Mouse (Mus musculus): ENCODE data around the gene AU040320. TPM values are rescaled to one million over a fixed set of nuclear protein-coding genes. Genes with fewer than 3 reads are reported as not detected.
A peak's percentile ranks its signal among the peaks of the same experiment; 100 is the strongest.

AU040320 gene
- total RNA-seq, 2 experiments from 2014 or later = 53.5 to 59.9 TPM

GRCm38 (mm10) chr4:126751556-126752023 lies 1.8 kb upstream of the AU040320 start:
- intact Hi-C loops (cut with DNase I) = loop anchor here (1.0 kb wide), 1 partner anchor 28 kb away; no protein-coding TSS in a partner anchor
- H3K27ac ChIP-seq = peak overlapping the region; percentile 98
- DNase-seq (ENCODE audit: extremely low spot score in 1 of 2, low spot score in 2 of 2) = peak; percentile 48

GRCm38 (mm10) chr4:126752024-126752607 lies 1.2 kb upstream of the AU040320 start:
- intact Hi-C loops (cut with DNase I) = loop anchor here (1.0 kb wide), 1 partner anchor 27 kb away; no protein-coding TSS in a partner anchor
- peak overlapping the region; percentile 98 for H3K4me3 ChIP-seq
- peak; percentile 9 for TF ChIP-seq CTCF (IDR thresholded peaks at IDR 0.05)
- DNase-seq (ENCODE audit: extremely low spot score in 1 of 2, low spot score in 2 of 2) = peak in 1 of 2 experiments; percentile 34
- peak overlapping the region; percentile 98 for H3K27ac ChIP-seq

More at GRCm38 (mm10) chr4:126751556-126752023, 1.8 kb upstream of the AU040320 start:
- H3K4me3 ChIP-seq = peak overlapping the region; percentile 98
- TF ChIP-seq CTCF (IDR thresholded peaks at IDR 0.05) = no peak

GRCm38 (mm10) chr4:126752608-126753141 lies 669 bp upstream of the AU040320 start:
- no peak for TF ChIP-seq CTCF (IDR thresholded peaks at IDR 0.05)
- Histone ChIP-seq H3K4me3 (peak overlapping the region; percentile 98), H3K27ac (peak overlapping the region; percentile 98)
- intact Hi-C loops (cut with DNase I) = loop anchor here (1.0 kb wide), 1 partner anchor 27 kb away; no protein-coding TSS in a partner anchor
- no peak for DNase-seq (ENCODE audit: extremely low spot score in 1 of 2, low spot score in 2 of 2)

- H3K27ac ChIP-seq = peak overlapping the region; percentile 98
- TF ChIP-seq CTCF (IDR thresholded peaks at IDR 0.05) = no peak
- peak overlapping the region; percentile 98 for H3K4me3 ChIP-seq
- no peak for DNase-seq (ENCODE audit: extremely low spot score in 1 of 2, low spot score in 2 of 2)
- intact Hi-C loops (cut with DNase I) = no loop called here
Measured at GRCm38 (mm10) chr4:126754231-126754611, 877 bp downstream of the AU040320 start.

- no peak for TF ChIP-seq CTCF (IDR thresholded peaks at IDR 0.05)
- intact Hi-C loops (cut with DNase I) = no loop called here
- Histone ChIP-seq H3K4me3 (peak overlapping the region; percentile 98; the same call in 1 of the 2 replicates), H3K27ac (no peak overlapping the region)
- no peak for DNase-seq (ENCODE audit: extremely low spot score in 1 of 2, low spot score in 2 of 2)
Measured at GRCm38 (mm10) chr4:126754736-126755374, 1.5 kb downstream of the AU040320 start.

GRCm38 (mm10) chr4:126756766-126757165 lies 3.4 kb downstream of the AU040320 start:
- peak in 1 of 2 experiments; percentile 17 for DNase-seq (ENCODE audit: extremely low spot score in 1 of 2, low spot score in 2 of 2)
- Histone ChIP-seq H3K27ac (no peak overlapping the region), H3K4me3 (no peak overlapping the region)
- intact Hi-C loops (cut with DNase I) = no loop called here
- no peak for TF ChIP-seq CTCF (IDR thresholded peaks at IDR 0.05)

- intact Hi-C loops (cut with DNase I) = no loop called here
- DNase-seq (ENCODE audit: extremely low spot score in 1 of 2, low spot score in 2 of 2) = no peak
- Histone ChIP-seq H3K4me3 (no peak overlapping the region), H3K27ac (no peak overlapping the region)
- no peak for TF ChIP-seq CTCF (IDR thresholded peaks at IDR 0.05)
Measured at GRCm38 (mm10) chr4:126758299-126758698, 5.0 kb downstream of the AU040320 start.

- no peak for TF ChIP-seq CTCF (IDR thresholded peaks at IDR 0.05)
- intact Hi-C loops (cut with DNase I) = no loop called here
- DNase-seq (ENCODE audit: extremely low spot score in 1 of 2, low spot score in 2 of 2) = no peak
- Histone ChIP-seq H3K4me3 (no peak overlapping the region), H3K27ac (no peak overlapping the region)
Measured at GRCm38 (mm10) chr4:126759435-126759834, 6.1 kb downstream of the AU040320 start.

GRCm38 (mm10) chr4:126762586-126763359 lies 9.4 kb downstream of the AU040320 start:
- intact Hi-C loops (cut with DNase I) = no loop called here
- Histone ChIP-seq H3K4me3 (no peak overlapping the region), H3K27ac (no peak overlapping the region)
- no peak for TF ChIP-seq CTCF (IDR thresholded peaks at IDR 0.05)
- peak in 1 of 2 experiments; percentile 9 for DNase-seq (ENCODE audit: extremely low spot score in 1 of 2, low spot score in 2 of 2)

GRCm38 (mm10) chr4:126763483-126763882 lies 10.1 kb downstream of the AU040320 start:
- DNase-seq (ENCODE audit: extremely low spot score in 1 of 2, low spot score in 2 of 2) = no peak
- intact Hi-C loops (cut with DNase I) = no loop called here
- no peak overlapping the region for H3K4me3 ChIP-seq
- TF ChIP-seq CTCF (IDR thresholded peaks at IDR 0.05) = no peak
- no peak overlapping the region for H3K27ac ChIP-seq

GRCm38 (mm10) chr4:126769800-126770563 lies 16.6 kb downstream of the AU040320 start:
- no peak overlapping the region for H3K27ac ChIP-seq
- no peak for DNase-seq (ENCODE audit: extremely low spot score in 1 of 2, low spot score in 2 of 2)
- H3K4me3 ChIP-seq = no peak overlapping the region
- intact Hi-C loops (cut with DNase I) = no loop called here
- TF ChIP-seq CTCF (IDR thresholded peaks at IDR 0.05) = no peak
